Mouse (Mus musculus) neutrophil, adult 59 days (primary cell): Measurements from ENCODE around the gene Vmn1r35. TPM values are rescaled to one million over a fixed set of nuclear protein-coding genes. Genes with fewer than 3 reads are reported as not detected.

Experiments used
- total RNA-seq, 2 experiments: library from RNA; stranded (reverse); gene quantifications; 1 replicate in 1 of 2; 2 replicates in 1 of 2; pipeline ENCODE4 v1.2.4; 2023

Vmn1r35 gene
- not detected for total RNA-seq

GRCm38 (mm10) chr6:66685806-66686205 is at the start of gene Vmn1r35:
TSS of gene Vmn1r35 (minus strand) at chr6:66685906.

GRCm38 (mm10) chr6:66729082-66729481 is 43.4 kb upstream of the Vmn1r35 start, which contains the start of gene Vmn1r37:
TSS of gene Vmn1r37 (plus strand) at chr6:66729382.

GRCm38 (mm10) chr6:66719068-66719467 is 33.4 kb upstream of the Vmn1r35 start, which contains the start of gene Vmn1r36:
TSS of gene Vmn1r36 (minus strand) at chr6:66719168.

GRCm38 (mm10) chr6:66643779-66644178 is 41.9 kb downstream of the Vmn1r35 start, which contains the start of gene Vmn1r34:
TSS of gene Vmn1r34 (minus strand) at chr6:66643879.

Other genes starting within 250 kb of the Vmn1r35 start
- 10 to 100 TPM; 33.8 to 38.8 TPM for gene Mad2l1, start 150.5 kb downstream of the Vmn1r35 start, total RNA-seq
- gene Vmn1r32, start 125.8 kb downstream of the Vmn1r35 start, total RNA-seq, result not detected
- gene Vmn1r33, start 67.6 kb downstream of the Vmn1r35 start, total RNA-seq, result not detected
- not detected for gene Vmn1r34, start 42.0 kb downstream of the Vmn1r35 start, total RNA-seq
- not detected for gene Vmn1r36, start 33.3 kb upstream of the Vmn1r35 start, total RNA-seq
- not detected for gene Vmn1r37, start 43.5 kb upstream of the Vmn1r35 start, total RNA-seq
- gene Vmn1r38, start 96.7 kb upstream of the Vmn1r35 start, total RNA-seq, result not detected
- not detected for gene Vmn1r39, start 124.7 kb upstream of the Vmn1r35 start, total RNA-seq
- 10 to 100 TPM; 59.1 to 61.6 TPM for gene Gng12, start 210.5 kb upstream of the Vmn1r35 start, total RNA-seq